In the genomic region with DNA sequence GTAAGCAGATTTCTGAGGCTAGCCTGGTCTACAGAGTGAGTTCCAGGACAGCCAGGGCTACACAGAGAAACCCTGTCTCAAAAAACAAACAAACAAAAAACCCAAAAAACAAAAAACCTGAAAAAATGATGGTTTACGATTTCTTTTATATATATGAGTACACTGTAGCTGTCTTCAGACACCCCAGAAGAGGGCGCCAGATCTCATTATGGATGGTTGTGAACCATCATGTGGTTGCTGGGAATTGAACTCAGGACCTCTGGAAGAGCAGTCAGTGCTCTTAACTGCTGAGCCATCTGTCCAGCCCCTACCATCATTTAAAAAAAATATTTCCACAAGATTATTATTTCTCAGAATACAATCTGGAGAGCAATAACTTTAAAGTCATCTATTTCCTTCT, we compare ENCODE assay signal across 9 mouse cellular contexts. TPM values are rescaled to one million over a fixed set of nuclear protein-coding genes. Genes with fewer than 3 reads are reported as not detected.
DNase-seq lines count a peak whose midpoint lies in the region; ATAC-seq and TF ChIP-seq lines count a peak whose summit lies in the region.
"Not testable (repeated sequence)": the region's sequence is repeated elsewhere in the genome, so short reads cannot be mapped to it uniquely, and the experiment has no call there.
"Had no signal": no experiment of that assay in that cellular context is flagged by ENCODE, and none has a peak within 500 bp of the region (broad histone marks: within the 10 kb centered on the region; RNA-seq: fewer than 3 reads in every experiment).

No protein-coding gene starts in this region.

- H3K4me3 ChIP-seq in embryonic facial prominence, embryonic 10.5 days: peak overlapping the region; percentile 78
- H3K4me3 ChIP-seq in forebrain, postnatal 0 days (ENCODE audit: low read depth, low read length); hindbrain, postnatal 0 days (ENCODE audit: low read length); liver, postnatal 0 days (ENCODE audit: low read depth, low read length): not testable (repeated sequence)
- 0 out of 2 replicates have a peak overlapping the region, but pooled peaks have one; percentile 65 for H3K4me3 ChIP-seq in limb, embryonic 12.5 days (replicated peaks)
- peak overlapping the region; percentile 69; the same call in 1 of the 2 replicates for H3K4me3 ChIP-seq in midbrain, embryonic 15.5 days

- H3K36me3 ChIP-seq in embryonic facial prominence, embryonic 10.5 days (replicated peaks): peaks cover 48% of the 10 kb centered on the region
- peaks cover 15% of the 10 kb centered on the region for H3K36me3 ChIP-seq in forebrain, postnatal 0 days (ENCODE audit: insufficient read depth)
- H3K36me3 ChIP-seq in hindbrain, postnatal 0 days (ENCODE audit: insufficient read depth, low read length); midbrain, embryonic 15.5 days (replicated peaks): not testable (repeated sequence)
- H3K36me3 ChIP-seq in limb, embryonic 12.5 days: peaks cover 35% of the 10 kb centered on the region
- peaks cover 20% of the 10 kb centered on the region for H3K36me3 ChIP-seq in liver, postnatal 0 days (replicated peaks; ENCODE audit: insufficient read depth, low read length)

- peak; percentile 37 to 44 for DNase-seq in B cell, adult 2 months
- DNase-seq in embryonic facial prominence, embryonic 10.5 days (ENCODE audit: low spot score); forebrain, postnatal 0 days; hindbrain, postnatal 0 days (ENCODE audit: low spot score); liver, postnatal 0 days: not testable (repeated sequence)
- peak; percentile 39 for DNase-seq in thymus, postnatal 4 days

- not testable (repeated sequence) for TF ChIP-seq EP300 in liver, postnatal 0 days (IDR thresholded peaks at IDR 0.05; ENCODE audit: low read depth)

- H3K4me1 ChIP-seq in embryonic facial prominence, embryonic 10.5 days: peaks cover 23% of the 10 kb centered on the region
- H3K4me1 ChIP-seq in forebrain, postnatal 0 days (ENCODE audit: insufficient read depth); hindbrain, postnatal 0 days (ENCODE audit: insufficient read depth, low read length): not testable (repeated sequence)
- peaks cover 23% of the 10 kb centered on the region for H3K4me1 ChIP-seq in limb, embryonic 12.5 days (replicated peaks)
- H3K4me1 ChIP-seq in liver, postnatal 0 days (ENCODE audit: insufficient read depth): peaks cover 29% of the 10 kb centered on the region
- peaks cover 28% of the 10 kb centered on the region for H3K4me1 ChIP-seq in midbrain, embryonic 15.5 days

- H3K27ac ChIP-seq in embryonic facial prominence, embryonic 10.5 days (replicated peaks); forebrain, postnatal 0 days (ENCODE audit: low read depth, low read length); hindbrain, postnatal 0 days; limb, embryonic 12.5 days; liver, postnatal 0 days (ENCODE audit: low read depth); midbrain, embryonic 15.5 days: not testable (repeated sequence)

- not testable (repeated sequence) for H3K9me3 ChIP-seq in embryonic facial prominence, embryonic 10.5 days; forebrain, postnatal 0 days (ENCODE audit: low read length); hindbrain, postnatal 0 days (ENCODE audit: low read length); limb, embryonic 12.5 days; liver, postnatal 0 days (ENCODE audit: low read length); midbrain, embryonic 15.5 days

- ATAC-seq in forebrain, postnatal 0 days; hindbrain, postnatal 0 days; limb, embryonic 12.5 days (ENCODE audit: insufficient number of reproducible peaks, insufficient read depth, low FRiP score, low TSS enrichment, low read depth); liver, postnatal 0 days; midbrain, embryonic 15.5 days (replicated peaks): not testable (repeated sequence)

- not testable (repeated sequence) for H3K27me3 ChIP-seq in embryonic facial prominence, embryonic 10.5 days (replicated peaks; ENCODE audit: low read depth, poor library complexity, severe bottlenecking); forebrain, postnatal 0 days (ENCODE audit: insufficient read depth, low read length); hindbrain, postnatal 0 days (ENCODE audit: insufficient read depth, low read length); limb, embryonic 12.5 days; liver, postnatal 0 days (ENCODE audit: insufficient read depth, low read length); midbrain, embryonic 15.5 days (replicated peaks)

- not testable (repeated sequence) for H3K4me2 ChIP-seq in forebrain, postnatal 0 days (ENCODE audit: low read depth); hindbrain, postnatal 0 days (ENCODE audit: low read depth, low read length); liver, postnatal 0 days (ENCODE audit: low read depth, low read length); midbrain, embryonic 15.5 days
- H3K4me2 ChIP-seq in limb, embryonic 12.5 days: 0 out of 2 replicates have a peak overlapping the region, but pooled peaks have one; percentile 86

- 86% methylated on average over 2 of the region's 2 CpGs for WGBS in embryonic facial prominence, embryonic 10.5 days
- 86% methylated on average over 2 of the region's 2 CpGs for WGBS in forebrain, postnatal 0 days
- WGBS in hindbrain, postnatal 0 days: 91% methylated on average over 2 of the region's 2 CpGs
- 94% methylated on average over 2 of the region's 2 CpGs for WGBS in limb, embryonic 12.5 days
- 75% methylated on average over 2 of the region's 2 CpGs for WGBS in liver, postnatal 0 days (ENCODE audit: insufficient replicate concordance)
- 90% methylated on average over 2 of the region's 2 CpGs for WGBS in midbrain, embryonic 15.5 days

- H3K9ac ChIP-seq in forebrain, postnatal 0 days; hindbrain, postnatal 0 days (replicated peaks; ENCODE audit: low read length); limb, embryonic 12.5 days (replicated peaks); liver, postnatal 0 days (replicated peaks); midbrain, embryonic 15.5 days: not testable (repeated sequence)

- peak; percentile 34 for TF ChIP-seq CTCF in forebrain, postnatal 0 days (IDR thresholded peaks at IDR 0.05; ENCODE audit: low read depth)
- peak; percentile 37 for TF ChIP-seq CTCF in hindbrain, postnatal 0 days (IDR thresholded peaks at IDR 0.05; ENCODE audit: low read depth)
- peak; percentile 37 for TF ChIP-seq CTCF in liver, postnatal 0 days (IDR thresholded peaks at IDR 0.05; ENCODE audit: low read depth)

RNA-seq across cellular contexts. Expression of gene Scnm1, which starts 1.4 kb away (rescaled TPM):
- 81.0 and 84.4 TPM in 2 replicates for polyA plus RNA-seq in embryonic facial prominence, embryonic 10.5 days (2016; fragmentation: Nextera tagmentation; extraction: Ambion mirVana)
- total RNA-seq in forebrain, postnatal 0 days (2014; rRNA removed): 47.6 and 52.7 TPM in 2 replicates
- 83.3 and 88.9 TPM in 2 replicates for polyA plus RNA-seq in forebrain, postnatal 0 days (2015; fragmentation: Nextera tagmentation; extraction: Ambion mirVana)
- 44.6 and 56.7 TPM in 2 replicates for total RNA-seq in hindbrain, postnatal 0 days (2014; rRNA removed)
- 72.1 and 75.7 TPM in 2 replicates for polyA plus RNA-seq in hindbrain, postnatal 0 days (2015; fragmentation: Nextera tagmentation; extraction: Ambion mirVana)
- 80.7 and 83.6 TPM in 2 replicates for polyA plus RNA-seq in limb, embryonic 12.5 days (2016; fragmentation: Nextera tagmentation; extraction: Ambion mirVana)
- 19.3 and 23.7 TPM in 2 replicates for polyA plus RNA-seq in liver, postnatal 0 days (2015; fragmentation: Nextera tagmentation; extraction: Ambion mirVana)
- 89.8 and 90.0 TPM in 2 replicates for polyA plus RNA-seq in midbrain, embryonic 15.5 days (2015; fragmentation: Nextera tagmentation; extraction: Ambion mirVana)

RNA-seq across cellular contexts. Expression of gene Lysmd1, which starts 1.5 kb away (rescaled TPM):
- polyA plus RNA-seq in embryonic facial prominence, embryonic 10.5 days (2016; fragmentation: Nextera tagmentation; extraction: Ambion mirVana): 14.0 and 14.5 TPM in 2 replicates
- total RNA-seq in forebrain, postnatal 0 days (2014; rRNA removed): 38.7 and 39.2 TPM in 2 replicates
- 39.7 and 45.8 TPM in 2 replicates for polyA plus RNA-seq in forebrain, postnatal 0 days (2015; fragmentation: Nextera tagmentation; extraction: Ambion mirVana)
- total RNA-seq in hindbrain, postnatal 0 days (2014; rRNA removed): 33.4 and 38.5 TPM in 2 replicates
- polyA plus RNA-seq in hindbrain, postnatal 0 days (2015; fragmentation: Nextera tagmentation; extraction: Ambion mirVana): 39.2 and 42.4 TPM in 2 replicates
- polyA plus RNA-seq in limb, embryonic 12.5 days (2016; fragmentation: Nextera tagmentation; extraction: Ambion mirVana): 16.6 and 18.0 TPM in 2 replicates
- polyA plus RNA-seq in liver, postnatal 0 days (2015; fragmentation: Nextera tagmentation; extraction: Ambion mirVana): 6.7 and 7.0 TPM in 2 replicates
- 48.9 and 52.1 TPM in 2 replicates for polyA plus RNA-seq in midbrain, embryonic 15.5 days (2015; fragmentation: Nextera tagmentation; extraction: Ambion mirVana)

RNA-seq across cellular contexts. Expression of gene Tmod4, which starts 8.1 kb away (rescaled TPM):
- polyA plus RNA-seq in embryonic facial prominence, embryonic 10.5 days (2016; fragmentation: Nextera tagmentation; extraction: Ambion mirVana): 1.4 and 1.5 TPM in 2 replicates
- 0.24 and 1.5 TPM in 2 replicates for total RNA-seq in forebrain, postnatal 0 days (2014; rRNA removed)
- 0.39 and 0.62 TPM in 2 replicates for polyA plus RNA-seq in forebrain, postnatal 0 days (2015; fragmentation: Nextera tagmentation; extraction: Ambion mirVana)
- 0.43 and 0.73 TPM in 2 replicates for total RNA-seq in hindbrain, postnatal 0 days (2014; rRNA removed)
- polyA plus RNA-seq in hindbrain, postnatal 0 days (2015; fragmentation: Nextera tagmentation; extraction: Ambion mirVana): 1.1 and 1.5 TPM in 2 replicates
- polyA plus RNA-seq in limb, embryonic 12.5 days (2016; fragmentation: Nextera tagmentation; extraction: Ambion mirVana): 1.0 and 1.4 TPM in 2 replicates
- 0.19 and 1.5 TPM in 2 replicates for polyA plus RNA-seq in liver, postnatal 0 days (2015; fragmentation: Nextera tagmentation; extraction: Ambion mirVana)
- 1.7 and 2.0 TPM in 2 replicates for polyA plus RNA-seq in midbrain, embryonic 15.5 days (2015; fragmentation: Nextera tagmentation; extraction: Ambion mirVana)
- polyA plus RNA-seq: erythroblast, embryonic 14.5 days had no signal

RNA-seq across cellular contexts. Expression of gene Tnfaip8l2, which starts 9.8 kb away (rescaled TPM):
- 0.98 and 2.8 TPM in 2 replicates for polyA plus RNA-seq in embryonic facial prominence, embryonic 10.5 days (2016; fragmentation: Nextera tagmentation; extraction: Ambion mirVana)
- 1.2 and 1.3 TPM in 2 replicates for total RNA-seq in forebrain, postnatal 0 days (2014; rRNA removed)
- polyA plus RNA-seq in forebrain, postnatal 0 days (2015; fragmentation: Nextera tagmentation; extraction: Ambion mirVana): 1.8 and 3.3 TPM in 2 replicates
- 1.9 and 2.3 TPM in 2 replicates for total RNA-seq in hindbrain, postnatal 0 days (2014; rRNA removed)
- polyA plus RNA-seq in hindbrain, postnatal 0 days (2015; fragmentation: Nextera tagmentation; extraction: Ambion mirVana): 3.1 and 3.6 TPM in 2 replicates
- 1.7 and 2.2 TPM in 2 replicates for polyA plus RNA-seq in limb, embryonic 12.5 days (2016; fragmentation: Nextera tagmentation; extraction: Ambion mirVana)
- polyA plus RNA-seq in liver, postnatal 0 days (2015; fragmentation: Nextera tagmentation; extraction: Ambion mirVana): 13.0 and 13.1 TPM in 2 replicates
- 3.0 and 3.6 TPM in 2 replicates for polyA plus RNA-seq in midbrain, embryonic 15.5 days (2015; fragmentation: Nextera tagmentation; extraction: Ambion mirVana)

RNA-seq across cellular contexts. Expression of gene Vps72, which starts 21.6 kb away (rescaled TPM):
- 288 and 295 TPM in 2 replicates for polyA plus RNA-seq in embryonic facial prominence, embryonic 10.5 days (2016; fragmentation: Nextera tagmentation; extraction: Ambion mirVana)
- 88.6 and 92.8 TPM in 2 replicates for total RNA-seq in forebrain, postnatal 0 days (2014; rRNA removed)
- 164 and 191 TPM in 2 replicates for polyA plus RNA-seq in forebrain, postnatal 0 days (2015; fragmentation: Nextera tagmentation; extraction: Ambion mirVana)
- 52.7 and 53.6 TPM in 2 replicates for total RNA-seq in hindbrain, postnatal 0 days (2014; rRNA removed)
- 121 and 123 TPM in 2 replicates for polyA plus RNA-seq in hindbrain, postnatal 0 days (2015; fragmentation: Nextera tagmentation; extraction: Ambion mirVana)
- 241 and 245 TPM in 2 replicates for polyA plus RNA-seq in limb, embryonic 12.5 days (2016; fragmentation: Nextera tagmentation; extraction: Ambion mirVana)
- 27.4 and 27.9 TPM in 2 replicates for polyA plus RNA-seq in liver, postnatal 0 days (2015; fragmentation: Nextera tagmentation; extraction: Ambion mirVana)
- 212 and 216 TPM in 2 replicates for polyA plus RNA-seq in midbrain, embryonic 15.5 days (2015; fragmentation: Nextera tagmentation; extraction: Ambion mirVana)
